Mouse (Mus musculus): Measurements from ENCODE around the gene Gldc.

GRCm38 (mm10) chr19:30124999-30125669 lies 50.1 kb downstream of the Gldc start:
- TF ChIP-seq POLR2A (IDR thresholded peaks at IDR 0.05; ENCODE audit: borderline replicate concordance, control insufficient read depth, low read depth, low read length) (no peak), CTCF (IDR thresholded peaks at IDR 0.05; ENCODE audit: control insufficient read depth, insufficient read depth, low read length) (no peak)

Data from bone marrow, adult 2 months (tissue).